Mouse (Mus musculus): Measurements from ENCODE around the gene Arhgap32.

DNA sequence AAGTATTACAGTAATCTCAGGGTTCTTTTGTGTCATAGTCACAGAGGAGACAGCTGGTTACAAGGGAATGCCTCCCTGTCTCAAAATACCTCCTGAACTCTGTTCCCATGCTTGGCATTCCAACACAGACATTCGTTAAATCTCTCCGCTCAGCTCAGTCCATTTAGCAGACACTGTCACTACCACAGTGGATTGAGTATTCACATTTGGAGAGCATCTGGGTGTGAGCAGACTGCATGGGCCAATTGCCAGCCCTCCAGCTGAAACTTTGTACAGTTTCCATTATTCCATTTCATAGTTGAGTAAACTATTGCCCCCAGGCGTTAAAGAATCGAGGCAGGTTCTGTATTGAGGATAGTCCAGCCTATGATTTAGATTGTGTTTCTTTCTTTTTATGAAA is 60.7 kb downstream of the Arhgap32 start:
- TF ChIP-seq CTCF (IDR thresholded peaks at IDR 0.05; ENCODE audit: low read depth) (no peak), EP300 (IDR thresholded peaks at IDR 0.05; ENCODE audit: low read depth) (no peak)
